Mouse (Mus musculus): ENCODE measurements around the gene 2810004N23Rik.

- no peak for TF ChIP-seq CTCF (IDR thresholded peaks at IDR 0.05; ENCODE audit: low read depth)
- TF ChIP-seq EP300 (IDR thresholded peaks at IDR 0.05; ENCODE audit: low read depth), result no peak
Measured at GRCm38 (mm10) chr8:124793661-124794485, 69.0 kb downstream of the 2810004N23Rik start.

Measured in liver, embryonic 14.5 days (tissue).